ENCODE assay signal across 9 mouse cellular contexts in the genomic region with DNA sequence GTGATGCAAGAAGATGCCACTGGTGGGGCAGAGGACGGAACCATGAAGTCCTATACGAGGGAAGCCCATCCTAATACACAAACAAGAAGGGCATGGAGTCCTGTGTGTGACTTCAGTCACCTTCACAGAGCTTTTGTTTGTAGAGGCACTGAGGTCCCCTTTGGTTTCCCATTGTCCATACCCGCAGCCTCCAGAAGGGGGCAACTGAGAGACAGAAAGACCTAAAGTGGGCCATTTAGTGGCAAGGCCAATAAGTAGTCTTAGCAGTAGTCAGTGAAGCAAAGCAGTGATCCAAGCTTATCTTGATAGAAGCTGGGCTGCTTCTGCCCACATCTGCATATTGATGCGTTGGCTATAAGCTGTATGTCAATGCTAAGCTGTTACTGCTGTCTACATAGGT.
A peak's percentile ranks its signal among the peaks of the same experiment; 100 is the strongest.
DNase-seq lines count a peak whose midpoint lies in the region; ATAC-seq and TF ChIP-seq lines count a peak whose summit lies in the region.
"Had no signal": no experiment of that assay in that cellular context is flagged by ENCODE, and none has a peak within 500 bp of the region (broad histone marks: within the 10 kb centered on the region; RNA-seq: fewer than 3 reads in every experiment).

No protein-coding gene starts in this region.

- TF ChIP-seq POLR2A in cerebellum, adult 2 months (IDR thresholded peaks at IDR 0.05; ENCODE audit: borderline replicate concordance, insufficient read depth, low read length) = no peak

- peaks cover 22% of the 10 kb centered on the region for H3K4me1 ChIP-seq in cerebellum, adult 2 months (ENCODE audit: control insufficient read depth, insufficient read depth, low read length)
- H3K4me1 ChIP-seq: liver, embryonic 15.5 days had no signal

- no peaks in the 10 kb centered on the region for H3K27me3 ChIP-seq in cerebellum, adult 2 months (ENCODE audit: control insufficient read depth, insufficient read depth, low read length)
- H3K27me3 ChIP-seq: liver, embryonic 15.5 days had no signal

- TF ChIP-seq CTCF in cerebellum, adult 2 months (IDR thresholded peaks at IDR 0.05; ENCODE audit: borderline replicate concordance, insufficient read depth, low read depth, low read length) = peak; percentile 51

- H3K27ac ChIP-seq in cerebellum, adult 2 months (ENCODE audit: insufficient read depth, low read length) = no peak overlapping the region
- H3K27ac ChIP-seq: liver, embryonic 15.5 days had no signal

- peak in 1 of 2 experiments; percentile 61 for DNase-seq in cerebellum, adult 2 months
- no peak for DNase-seq in cerebellum, adult 8-10 months
- peak; percentile 54 for DNase-seq in left cerebral cortex, postnatal 4 days
- DNase-seq in left cerebral cortex, postnatal 25 days (ENCODE audit: low spot score in 2 of 2) = no peak
- DNase-seq in lung, postnatal 4 days = peak; percentile 49 to 60
- DNase-seq in left cerebral cortex, adult 8-10 months (ENCODE audit: low spot score in 2 of 2) = no peak
- DNase-seq in adrenal gland, adult 8-10 months = no peak

- ATAC-seq in common myeloid progenitor, adult 5-6 weeks (replicated peaks; ENCODE audit: low read depth, poor library complexity, severe bottlenecking) = peak; percentile 21

- intact Hi-C loops in left cerebral cortex, postnatal 4 days (cut with DNase I) = loop anchor here (2.0 to 10.0 kb wide), 3 partner anchors 183 to 995 kb away; a partner anchor contains a TSS
- intact Hi-C loops in left cerebral cortex, postnatal 25 days (cut with DNase I) = loop anchor here (2.0 to 5.0 kb wide), 2 partner anchors 741 to 998 kb away; no protein-coding TSS in a partner anchor

- WGBS in cerebellum, adult 2 months = 79% methylated on average over 4 of the region's 4 CpGs

- H3K4me3 ChIP-seq in cerebellum, adult 2 months (replicated peaks; ENCODE audit: insufficient read depth, low read depth, low read length) = no peak overlapping the region
- H3K4me3 ChIP-seq: liver, embryonic 15.5 days had no signal

Comparison
In these comparisons a context has a peak if more than half of its experiments do, and no peak if none do; other contexts are left out.
1. DNase-seq: peak in left cerebral cortex, postnatal 4 days (single experiment) and lung, postnatal 4 days (2 of 2); none in cerebellum, adult 8-10 months (single experiment), left cerebral cortex, postnatal 25 days (0 of 2), left cerebral cortex, adult 8-10 months (0 of 2) and adrenal gland, adult 8-10 months (single experiment).